Mouse (Mus musculus) right cerebral cortex, postnatal 36 days (tissue): ENCODE data around the gene Myog.
A peak's percentile ranks its signal among the peaks of the same experiment; 100 is the strongest.

ENCODE experiments used
- DNase-seq, 2 experiments: peaks; one replicate each; pipeline ENCODE4 v3.0.0; 2022; ENCODE audit warnings: low spot score in 2 of 2, mixed read lengths in 1 of 2

Gene Myog

GRCm38 (mm10) chr1:134320691-134321301 is 31.0 kb downstream of the Myog start:
- no peak for DNase-seq

- DNase-seq: no peak
These were observed 32.8 kb downstream of the Myog start for GRCm38 (mm10) chr1:134322591-134322990.

- no peak for DNase-seq
These were observed 37.1 kb downstream of the Myog start for GRCm38 (mm10) chr1:134326841-134327346.

- peak; percentile 64 to 65 for DNase-seq
These were observed 42.3 kb downstream of the Myog start for GRCm38 (mm10) chr1:134331879-134332635.

- DNase-seq: peak; percentile 78
These were observed 43.0 kb downstream of the Myog start, which contains the start of gene Ppfia4 for GRCm38 (mm10) chr1:134332770-134333271. Ppfia4 (minus strand) TSS chr1:134332928.

GRCm38 (mm10) chr1:134333371-134334110 is 43.8 kb downstream of the Myog start:
- DNase-seq: no peak

- DNase-seq: no peak
These were observed 44.5 kb downstream of the Myog start for GRCm38 (mm10) chr1:134334111-134334827.

GRCm38 (mm10) chr1:134335211-134335923 is 45.6 kb downstream of the Myog start:
- peak; percentile 49 to 59 for DNase-seq

GRCm38 (mm10) chr1:134335924-134336810 is 46.4 kb downstream of the Myog start:
- no peak for DNase-seq

- no peak for DNase-seq
These were observed 47.3 kb downstream of the Myog start for GRCm38 (mm10) chr1:134336958-134337710.

GRCm38 (mm10) chr1:134339162-134339561 is 49.4 kb downstream of the Myog start:
- DNase-seq: no peak

- no peak for DNase-seq
These were observed 50.2 kb downstream of the Myog start for GRCm38 (mm10) chr1:134339757-134340619.

GRCm38 (mm10) chr1:134341641-134342277 is 52.0 kb downstream of the Myog start:
- no peak for DNase-seq
